Mouse (Mus musculus) testis, adult 2 months (tissue): ENCODE data around the gene Slit3. TPM values are rescaled to one million over a fixed set of nuclear protein-coding genes. Genes with fewer than 3 reads are reported as not detected.

Experiments used
- H3K27ac ChIP-seq: fragments of 200-500 bp; 2 replicates; pipeline ENCODE4 v1.5.1; 2012; ENCODE audit warnings: low read depth, low read length; ENCODE audit not compliant: control insufficient read depth, insufficient read depth
- H3K27me3 ChIP-seq: fragments of 200-500 bp; 2 replicates; pipeline ENCODE4 v1.6.1; 2012; ENCODE audit warnings: mild to moderate bottlenecking, low read length, moderate library complexity; ENCODE audit not compliant: control insufficient read depth, insufficient read depth
- H3K36me3 ChIP-seq: fragments of 200-500 bp; 2 replicates; pipeline ENCODE4 v1.6.1; 2012; ENCODE audit warnings: mild to moderate bottlenecking, low read length; ENCODE audit not compliant: control insufficient read depth, insufficient read depth
- H3K4me1 ChIP-seq: fragments of 200-500 bp; 2 replicates; pipeline ENCODE4 v1.6.1; 2012; ENCODE audit warnings: low read length; ENCODE audit not compliant: control insufficient read depth, insufficient read depth
- H3K4me3 ChIP-seq: fragments of 200-500 bp; 2 replicates; pipeline ENCODE4 v1.5.1; 2012; ENCODE audit warnings: low read depth, mild to moderate bottlenecking, low read length, moderate library complexity, mixed read lengths; ENCODE audit not compliant: control insufficient read depth
- CTCF ChIP-seq: fragments of 200-500 bp; IDR thresholded peaks from 2 replicates; pipeline ENCODE4 v1.5.1; 2012; ENCODE audit warnings: low read depth, mild to moderate bottlenecking, inconsistent platforms, low read length, moderate library complexity; ENCODE audit not compliant: control insufficient read depth, insufficient read depth, insufficient replicate concordance
- POLR2A ChIP-seq: fragments of 200-500 bp; IDR thresholded peaks from 2 replicates; pipeline ENCODE4 v1.6.1; 2012; ENCODE audit warnings: low read depth, mild to moderate bottlenecking, inconsistent platforms, low read length, moderate library complexity; ENCODE audit not compliant: control insufficient read depth
- polyA plus RNA-seq: library from polyadenylated mRNA; depleted of rRNA; stranded (reverse); fragments of >200 nt; gene quantifications from 2 replicates; pipeline ENCODE4 v1.2.3, GENCODE M21; 2012

Gene Slit3
- polyA plus RNA-seq, 1 experiment = 8.4 TPM

DNA sequence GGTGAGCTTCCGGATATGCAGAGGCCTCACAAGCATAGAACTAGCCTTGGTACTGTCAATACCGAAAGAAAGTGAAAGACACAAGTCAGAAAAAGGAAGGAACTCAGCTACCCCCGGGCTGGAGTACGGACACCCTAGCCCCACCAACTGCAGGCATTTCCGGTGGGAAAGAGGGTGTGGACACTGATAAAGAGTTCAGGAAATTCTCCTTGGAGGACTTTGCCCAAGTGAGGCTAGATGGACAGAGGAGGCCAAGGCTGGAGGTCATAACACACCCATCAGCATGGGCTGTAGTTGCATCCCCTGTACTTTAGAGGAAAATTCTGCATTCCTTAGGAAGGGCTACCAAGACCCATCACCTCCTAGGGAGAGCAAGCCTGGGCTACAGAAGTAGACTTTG, 511.2 kb downstream of the Slit3 start:
- TF ChIP-seq CTCF (no peak), POLR2A (no peak)
- H3K4me1 ChIP-seq = no peaks in the 10 kb centered on the region
- no peak overlapping the region for H3K27ac ChIP-seq
- no peaks in the 10 kb centered on the region for H3K27me3 ChIP-seq
- no peaks in the 10 kb centered on the region for H3K36me3 ChIP-seq
- H3K4me3 ChIP-seq = no peak overlapping the region

DNA sequence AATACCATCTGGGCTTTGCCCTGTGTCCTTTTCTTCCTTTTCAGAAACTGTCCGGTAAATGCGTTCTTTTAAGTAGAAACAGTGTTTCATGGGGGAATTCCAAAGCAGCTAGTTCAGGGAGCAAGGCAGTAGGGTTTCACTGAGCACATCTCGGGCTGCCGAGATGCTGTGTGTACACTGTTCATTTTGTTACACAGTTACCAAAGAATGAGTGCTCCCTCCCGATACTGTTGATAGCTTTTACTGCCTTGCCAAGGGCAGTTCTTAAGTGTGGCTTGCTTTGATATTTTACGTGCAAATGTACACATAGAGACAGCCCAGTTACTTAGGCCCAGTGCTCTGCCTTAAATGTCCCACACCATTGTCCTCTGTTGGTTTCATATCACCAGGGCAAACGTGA, 516.1 kb downstream of the Slit3 start:
- no peaks in the 10 kb centered on the region for H3K36me3 ChIP-seq
- H3K4me1 ChIP-seq = no peaks in the 10 kb centered on the region
- TF ChIP-seq CTCF (no peak), POLR2A (no peak)
- no peak overlapping the region for H3K27ac ChIP-seq
- no peaks in the 10 kb centered on the region for H3K27me3 ChIP-seq
- no peak overlapping the region for H3K4me3 ChIP-seq

DNA sequence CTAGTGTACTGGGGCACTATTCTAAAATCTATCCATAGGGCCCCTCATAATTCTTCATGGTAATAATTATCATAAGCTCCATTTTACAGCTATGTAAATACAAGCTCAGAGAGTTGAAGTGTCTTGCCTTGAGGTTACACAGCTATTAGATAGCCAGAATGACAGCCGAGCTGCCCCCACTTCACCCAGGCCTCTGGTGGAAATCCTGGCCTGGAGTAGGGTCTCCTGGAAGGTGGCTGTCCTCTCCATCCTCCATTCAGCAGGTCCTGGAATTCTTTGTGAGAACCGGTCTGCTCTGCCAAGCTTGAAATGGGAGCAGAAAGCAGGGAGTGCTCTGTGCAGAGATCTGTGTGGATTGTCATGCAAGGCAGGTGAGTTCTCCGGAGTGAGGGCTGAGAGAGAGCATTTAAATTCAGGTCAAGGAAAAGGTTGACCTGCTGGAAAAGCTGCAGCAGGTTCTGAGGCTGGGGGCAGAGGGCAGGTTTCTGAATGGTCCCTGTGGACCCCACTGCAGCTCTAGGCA, 517.9 kb downstream of the Slit3 start:
- Histone ChIP-seq H3K36me3 (no peaks in the 10 kb centered on the region), H3K27me3 (no peaks in the 10 kb centered on the region), H3K4me3 (no peak overlapping the region), H3K27ac (no peak overlapping the region), H3K4me1 (no peaks in the 10 kb centered on the region)
- no peak for TF ChIP-seq CTCF
- TF ChIP-seq POLR2A = no peak

GRCm38 (mm10) chr11:35639428-35639827, 518.4 kb downstream of the Slit3 start:
- H3K4me3 ChIP-seq = no peak overlapping the region

GRCm38 (mm10) chr11:35651286-35651685, 530.3 kb downstream of the Slit3 start:
- Histone ChIP-seq H3K4me3 (no peak overlapping the region), H3K4me1 (no peaks in the 10 kb centered on the region), H3K27ac (no peak overlapping the region), H3K27me3 (no peaks in the 10 kb centered on the region), H3K36me3 (no peaks in the 10 kb centered on the region)
- no peak for TF ChIP-seq POLR2A
- no peak for TF ChIP-seq CTCF

More at GRCm38 (mm10) chr11:35639428-35639827, 518.4 kb downstream of the Slit3 start:
- Histone ChIP-seq H3K4me1 (no peaks in the 10 kb centered on the region), H3K27me3 (no peaks in the 10 kb centered on the region), H3K27ac (no peak overlapping the region; the same call in 1 of the 2 replicates), H3K36me3 (no peaks in the 10 kb centered on the region)
- no peak for TF ChIP-seq POLR2A
- TF ChIP-seq CTCF = no peak

DNA sequence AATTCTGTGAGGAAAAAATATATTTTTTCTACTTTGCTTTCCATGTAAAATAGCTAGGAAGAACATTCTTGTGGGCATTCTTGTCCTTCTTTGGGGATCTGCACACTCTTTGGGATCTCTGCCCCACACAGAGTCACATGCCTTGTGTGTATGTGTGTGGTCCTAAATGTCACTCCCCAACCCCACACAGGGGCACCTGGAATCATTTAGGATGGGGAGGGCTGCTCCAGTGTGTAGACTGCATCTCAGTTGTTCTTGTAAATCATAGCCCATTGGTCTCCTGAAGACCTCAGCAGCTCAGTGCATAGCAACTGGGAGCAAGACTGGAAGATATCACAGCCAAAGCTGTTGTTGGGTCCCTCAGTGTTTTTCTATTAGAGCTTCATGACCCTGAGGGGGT, 534.8 kb downstream of the Slit3 start:
- H3K27ac ChIP-seq = no peak overlapping the region
- TF ChIP-seq POLR2A (no peak), CTCF (no peak)
- H3K4me3 ChIP-seq = no peak overlapping the region
- H3K36me3 ChIP-seq = no peaks in the 10 kb centered on the region
- no peaks in the 10 kb centered on the region for H3K27me3 ChIP-seq
- peaks cover 2% of the 10 kb centered on the region for H3K4me1 ChIP-seq

DNA sequence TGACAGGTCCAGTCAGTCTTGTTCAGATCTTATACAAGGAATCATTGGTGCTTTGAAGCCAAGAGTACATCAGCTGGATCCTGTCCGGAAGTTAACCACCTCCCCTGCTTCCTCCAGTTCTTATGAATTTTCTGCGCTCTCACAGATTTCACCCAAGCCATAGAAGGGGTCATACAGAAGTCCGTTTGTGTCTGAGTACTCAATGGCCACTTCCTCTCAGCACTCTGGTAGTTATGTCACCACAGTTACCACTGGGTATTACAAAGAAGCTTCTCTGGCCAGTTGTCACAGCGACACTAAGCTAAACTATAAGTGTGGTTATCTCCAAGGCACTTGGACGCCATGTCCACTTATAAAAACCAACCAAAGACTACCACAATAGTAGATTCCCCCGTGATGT, 536.6 kb downstream of the Slit3 start:
- Histone ChIP-seq H3K27ac (no peak overlapping the region), H3K36me3 (no peaks in the 10 kb centered on the region), H3K4me3 (no peak overlapping the region), H3K4me1 (peaks cover 2% of the 10 kb centered on the region), H3K27me3 (no peaks in the 10 kb centered on the region)
- TF ChIP-seq CTCF (no peak), POLR2A (no peak)

DNA sequence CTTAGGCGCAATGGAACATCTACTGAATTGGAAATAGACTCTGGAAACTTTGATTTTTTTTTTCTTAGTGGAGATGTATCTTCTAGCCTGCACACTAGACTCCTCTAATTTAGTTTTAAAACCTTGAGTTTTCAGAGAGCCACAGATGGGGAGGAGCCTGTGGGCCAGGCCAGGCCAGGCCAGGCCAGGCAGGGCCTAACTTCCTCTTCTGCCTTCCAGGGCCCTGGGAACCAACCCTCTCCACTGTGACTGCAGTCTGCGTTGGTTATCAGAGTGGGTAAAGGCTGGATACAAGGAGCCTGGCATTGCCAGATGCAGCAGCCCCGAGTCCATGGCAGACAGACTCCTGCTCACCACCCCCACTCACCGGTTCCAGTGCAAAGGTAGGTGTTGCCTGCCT, 539.9 kb downstream of the Slit3 start:
- TF ChIP-seq CTCF (no peak), POLR2A (no peak)
- H3K4me1 ChIP-seq = peaks cover 2% of the 10 kb centered on the region
- H3K27me3 ChIP-seq = no peaks in the 10 kb centered on the region
- H3K4me3 ChIP-seq = no peak overlapping the region
- H3K36me3 ChIP-seq = no peaks in the 10 kb centered on the region
- no peak overlapping the region for H3K27ac ChIP-seq
